Mouse (Mus musculus) urinary bladder, adult 2 months (tissue): ENCODE results near the gene Bhlhe23. TPM values are rescaled to one million over a fixed set of nuclear protein-coding genes. Genes with fewer than 3 reads are reported as not detected.
A peak's percentile ranks its signal among the peaks of the same experiment; 100 is the strongest.

Source experiments
- DNase-seq: peaks from one replicate; pipeline ENCODE4 v3.0.0; 2022; ENCODE audit warnings: low spot score
- polyA plus RNA-seq: library from polyadenylated mRNA; depleted of rRNA; stranded (reverse); fragments of >200 nt; gene quantifications from 2 replicates; pipeline ENCODE4 v1.2.3, GENCODE M21; 2012

Bhlhe23 gene
- polyA plus RNA-seq, 1 experiment: not detected

- no peak for DNase-seq
These were observed 1.5 kb downstream of the Bhlhe23 start for GRCm38 (mm10) chr2:180775223-180775622.

- DNase-seq: no peak
These were observed 11.0 kb downstream of the Bhlhe23 start for GRCm38 (mm10) chr2:180765713-180766112.

- DNase-seq: no peak
These were observed 11.7 kb downstream of the Bhlhe23 start for GRCm38 (mm10) chr2:180764986-180765385.

- DNase-seq: no peak
These were observed 18.0 kb downstream of the Bhlhe23 start for GRCm38 (mm10) chr2:180758513-180759263.

- DNase-seq: no peak
These were observed 19.9 kb downstream of the Bhlhe23 start for GRCm38 (mm10) chr2:180756786-180757185.

- no peak for DNase-seq
These were observed 20.8 kb downstream of the Bhlhe23 start for GRCm38 (mm10) chr2:180755896-180756295.

GRCm38 (mm10) chr2:180754976-180755688 is 21.6 kb downstream of the Bhlhe23 start:
- no peak for DNase-seq

- no peak for DNase-seq
These were observed 27.8 kb downstream of the Bhlhe23 start for GRCm38 (mm10) chr2:180748904-180749303.

GRCm38 (mm10) chr2:180746569-180747192 is 30.0 kb downstream of the Bhlhe23 start:
- DNase-seq: no peak

- DNase-seq: peak; percentile 69
These were observed 31.3 kb downstream of the Bhlhe23 start for GRCm38 (mm10) chr2:180745248-180745927.

GRCm38 (mm10) chr2:180743321-180743720 is 33.4 kb downstream of the Bhlhe23 start:
- DNase-seq: no peak

- DNase-seq: no peak
These were observed 33.9 kb downstream of the Bhlhe23 start for GRCm38 (mm10) chr2:180742820-180743219.

GRCm38 (mm10) chr2:180741421-180741820 is 35.3 kb downstream of the Bhlhe23 start:
- no peak for DNase-seq

GRCm38 (mm10) chr2:180740349-180740748 is 36.4 kb downstream of the Bhlhe23 start:
- DNase-seq: no peak

- no peak for DNase-seq
These were observed 38.7 kb downstream of the Bhlhe23 start for GRCm38 (mm10) chr2:180737984-180738383.

GRCm38 (mm10) chr2:180735232-180735631 is 41.5 kb downstream of the Bhlhe23 start:
- DNase-seq: no peak

- DNase-seq: no peak
These were observed 44.7 kb downstream of the Bhlhe23 start for GRCm38 (mm10) chr2:180731984-180732383.

- no peak for DNase-seq
These were observed 45.7 kb downstream of the Bhlhe23 start for GRCm38 (mm10) chr2:180731036-180731435.

GRCm38 (mm10) chr2:180727613-180728021 is 49.1 kb downstream of the Bhlhe23 start:
- DNase-seq: no peak

- DNase-seq: no peak
These were observed 49.9 kb downstream of the Bhlhe23 start for GRCm38 (mm10) chr2:180726658-180727442.
